Mouse (Mus musculus) thymus, postnatal 10 days (tissue): ENCODE results near the gene Arhgef25.

ENCODE experiments used
- DNase-seq, 2 experiments: peaks; one replicate each; pipeline ENCODE4 v3.0.0; 2021; ENCODE audit warnings: low spot score in 2 of 2

Arhgef25 gene

DNA sequence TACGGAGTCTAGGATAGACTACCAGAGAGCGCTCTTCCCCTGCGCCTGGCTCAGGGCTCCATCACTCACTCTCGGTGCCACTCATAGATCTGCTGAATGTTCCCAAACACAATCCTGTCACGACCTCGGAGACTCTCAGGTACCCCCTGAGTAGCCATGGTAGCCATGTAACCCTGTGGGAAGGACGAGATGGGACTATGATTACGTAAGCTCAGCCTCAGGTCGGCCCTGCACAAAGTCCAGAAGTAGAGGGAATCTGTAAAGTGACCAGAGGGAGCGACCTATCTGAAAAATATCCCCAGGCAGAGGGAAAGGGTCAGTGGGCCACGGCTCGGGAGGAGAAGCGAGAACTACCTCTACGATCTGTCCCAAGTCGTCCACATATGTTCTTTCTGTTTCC lies 4.4 kb downstream of the Arhgef25 start:
- no peak for DNase-seq

DNA sequence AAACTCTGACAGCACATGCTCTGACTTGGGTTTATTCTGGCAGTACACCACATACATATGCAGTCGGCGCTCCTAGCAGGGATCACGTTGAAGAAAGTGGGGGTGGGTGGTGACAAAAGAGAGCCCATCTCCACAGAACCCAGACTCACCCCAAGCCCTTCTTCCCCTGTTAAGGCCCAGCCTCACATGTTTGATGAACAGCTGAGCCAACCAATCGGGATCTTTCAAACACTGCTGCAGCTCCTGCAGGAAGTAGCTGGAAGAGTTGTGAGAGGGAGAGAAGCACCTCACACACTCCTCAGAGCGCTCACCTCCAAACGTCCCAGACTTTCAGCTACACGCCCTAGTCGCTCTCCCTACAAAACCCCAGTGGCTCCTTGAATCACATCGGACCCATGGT lies 4.8 kb downstream of the Arhgef25 start:
- no peak for DNase-seq

DNA sequence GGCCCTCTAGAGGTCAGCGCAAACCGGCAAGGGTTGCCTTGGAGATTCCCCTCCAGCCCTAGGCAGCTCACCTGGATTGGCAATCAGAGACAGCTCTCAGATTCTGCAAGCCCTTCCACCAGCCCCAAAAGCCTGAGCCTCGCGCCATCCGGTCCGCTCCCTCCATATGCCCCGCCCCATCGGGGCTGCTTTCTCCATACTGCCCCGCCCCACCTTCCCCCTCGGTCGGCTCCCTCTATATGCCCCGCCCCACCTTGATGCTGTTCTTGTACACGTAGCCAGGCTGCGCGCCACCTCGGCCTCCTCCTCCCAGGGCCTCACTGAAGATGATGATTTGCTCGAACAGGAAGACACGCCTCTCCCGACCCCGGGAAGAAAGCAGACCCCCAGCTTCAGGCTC lies 6.1 kb downstream of the Arhgef25 start:
- no peak for DNase-seq

DNA sequence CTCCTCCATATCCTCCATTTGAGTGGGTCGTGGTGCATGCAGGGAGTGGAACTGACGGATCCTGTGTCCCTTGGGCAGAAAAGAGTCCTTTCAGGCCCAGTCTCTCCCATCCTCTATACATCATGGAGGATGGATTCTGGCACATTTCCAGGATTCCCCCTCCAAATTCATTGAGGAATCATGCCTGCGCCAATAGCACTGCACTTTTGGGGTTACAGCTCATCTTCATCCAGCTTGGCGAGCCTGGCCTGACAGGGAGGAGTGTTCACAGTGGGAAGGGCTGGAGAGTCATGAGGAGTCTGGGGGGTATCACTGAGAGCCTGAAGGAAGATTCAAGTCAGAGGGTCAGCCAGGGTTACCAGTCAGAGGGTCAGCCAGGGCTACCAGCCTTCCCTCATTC lies 7.3 kb downstream of the Arhgef25 start:
- DNase-seq = no peak

DNA sequence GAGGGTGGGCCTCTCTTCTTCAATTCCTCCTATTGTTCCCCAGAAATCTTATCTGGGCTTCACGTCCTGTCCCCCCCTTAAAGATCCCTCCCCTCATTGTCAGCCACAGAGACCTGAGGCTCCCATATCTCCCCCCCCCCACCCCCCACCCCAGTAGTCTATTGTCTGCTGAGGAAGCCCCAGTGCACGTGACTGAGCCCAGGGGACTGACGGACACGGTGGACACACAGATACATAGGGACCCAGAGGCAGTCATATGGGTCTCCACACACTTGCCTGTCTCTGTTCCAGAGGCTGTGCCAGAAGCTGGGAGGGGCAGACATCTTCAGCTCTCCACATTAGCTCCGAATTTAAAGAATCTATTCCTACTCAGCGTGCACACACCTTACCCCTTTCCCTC lies 8.3 kb downstream of the Arhgef25 start:
- no peak for DNase-seq

DNA sequence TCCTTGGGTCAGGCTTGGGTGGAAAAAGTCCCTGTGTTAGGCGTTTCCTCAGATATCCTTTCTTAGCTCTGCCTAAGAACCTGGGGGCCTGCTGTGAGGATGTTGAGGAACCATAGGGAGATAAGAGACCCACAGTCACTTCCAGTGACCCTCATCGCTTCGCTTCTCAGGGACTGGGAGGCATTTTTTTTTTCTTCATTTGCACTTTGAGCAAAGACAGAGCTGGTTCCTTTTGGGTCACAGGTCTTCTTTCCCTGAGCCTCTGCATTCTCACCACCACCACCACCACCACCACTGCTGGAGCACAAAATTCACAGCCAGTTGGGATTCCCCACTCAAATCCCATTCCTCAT lies 9.2 kb downstream of the Arhgef25 start:
- DNase-seq = no peak

DNA sequence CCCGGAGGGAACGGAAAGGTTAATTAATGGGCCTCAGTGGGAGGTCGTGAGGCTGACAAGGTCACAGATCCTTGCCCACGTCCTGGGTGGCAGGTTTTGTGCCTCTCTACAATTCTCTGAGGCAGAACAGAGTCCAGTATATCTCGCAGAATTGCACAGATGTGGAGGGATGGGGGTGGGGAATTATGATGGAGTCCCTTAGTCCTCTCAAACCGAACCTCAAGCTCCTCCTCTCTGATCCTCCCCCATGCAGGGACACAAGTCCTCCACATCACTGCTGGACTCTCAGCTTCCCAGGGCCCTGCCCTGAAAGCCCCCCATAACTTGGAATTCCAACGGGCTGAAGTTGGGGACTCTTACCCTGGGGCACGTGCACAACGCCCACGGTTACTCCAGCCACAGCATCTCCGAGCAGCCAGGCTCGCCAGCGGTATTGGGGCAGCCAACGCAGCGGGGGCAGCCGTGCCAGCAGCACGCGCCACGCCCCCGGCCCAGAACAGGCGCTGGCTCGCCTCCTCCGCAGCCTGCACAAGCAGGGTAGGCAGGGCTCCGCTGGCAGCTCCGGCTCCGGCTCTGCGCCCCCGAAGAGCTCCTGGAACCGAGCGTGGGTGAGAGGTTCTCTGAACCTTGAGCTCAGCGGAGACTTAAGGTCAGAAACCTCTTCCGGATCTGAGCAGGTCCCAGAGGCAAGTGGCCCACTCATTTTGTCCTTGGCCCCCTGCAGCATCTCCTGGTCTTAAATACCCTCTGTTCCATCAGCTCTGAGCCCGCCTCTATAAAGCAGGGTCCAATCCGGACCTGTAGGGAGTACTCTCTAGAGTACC lies 9.8 kb downstream of the Arhgef25 start, which contains the start of gene Slc26a10:
Gene Slc26a10, minus strand, starts transcription at position 775 of the 824 bp plus-strand sequence.
- no peak for DNase-seq

DNA sequence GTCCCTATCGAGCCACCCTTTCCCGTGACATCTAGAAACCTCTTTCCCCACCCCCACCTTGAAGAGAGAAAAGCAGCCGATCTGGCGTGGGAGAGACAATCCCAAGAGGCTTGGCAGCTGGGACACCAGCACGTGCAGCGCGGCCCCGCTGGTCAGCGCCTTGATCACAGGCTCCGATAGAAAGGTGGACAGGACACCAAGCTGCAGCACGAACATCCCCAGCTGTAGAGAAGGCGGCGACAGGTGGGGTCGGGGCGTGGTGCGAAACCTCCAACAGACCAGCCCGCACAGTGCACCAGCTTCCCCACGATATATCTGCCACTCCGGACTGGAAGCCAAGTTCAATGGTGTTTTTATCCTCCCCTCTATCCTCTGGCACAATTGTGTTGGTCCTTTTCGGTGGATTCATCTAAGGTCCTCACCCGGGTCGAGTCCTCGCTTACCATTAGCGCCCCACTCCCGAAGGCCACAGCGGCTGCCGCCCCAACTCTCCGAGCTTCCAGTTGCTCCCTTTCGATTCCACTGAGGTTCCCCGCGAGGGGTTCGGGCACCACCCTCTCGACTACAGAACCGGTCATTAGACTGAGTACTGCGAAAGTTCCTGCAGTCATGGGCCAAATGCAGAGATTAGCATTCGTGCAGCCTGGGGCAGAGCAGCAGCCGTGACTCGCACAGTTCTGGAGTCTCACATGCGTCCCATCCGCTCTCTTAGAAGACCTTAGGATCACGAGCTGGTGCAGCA lies 11.4 kb downstream of the Arhgef25 start:
- no peak for DNase-seq

DNA sequence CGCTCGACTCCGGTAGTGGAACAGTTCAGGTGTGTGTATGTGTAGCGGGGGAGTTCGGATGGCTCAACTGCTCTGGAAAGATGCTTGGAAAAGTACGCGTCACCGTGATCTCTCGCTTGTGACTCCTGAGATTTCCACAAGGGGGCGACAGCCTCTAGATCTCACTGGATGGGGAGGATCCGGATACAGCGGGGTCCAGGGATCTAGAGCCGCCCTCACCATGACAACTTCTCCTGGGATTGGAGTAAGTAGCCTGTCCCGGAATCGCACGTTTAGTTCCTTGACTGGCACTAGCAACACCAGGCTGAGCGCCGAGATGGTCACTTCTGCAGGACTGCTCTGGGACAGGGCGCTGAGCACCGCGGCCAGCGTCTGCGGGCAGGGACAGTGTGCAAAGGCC lies 12.2 kb downstream of the Arhgef25 start:
- peak in 1 of 2 experiments; percentile 62 for DNase-seq

DNA sequence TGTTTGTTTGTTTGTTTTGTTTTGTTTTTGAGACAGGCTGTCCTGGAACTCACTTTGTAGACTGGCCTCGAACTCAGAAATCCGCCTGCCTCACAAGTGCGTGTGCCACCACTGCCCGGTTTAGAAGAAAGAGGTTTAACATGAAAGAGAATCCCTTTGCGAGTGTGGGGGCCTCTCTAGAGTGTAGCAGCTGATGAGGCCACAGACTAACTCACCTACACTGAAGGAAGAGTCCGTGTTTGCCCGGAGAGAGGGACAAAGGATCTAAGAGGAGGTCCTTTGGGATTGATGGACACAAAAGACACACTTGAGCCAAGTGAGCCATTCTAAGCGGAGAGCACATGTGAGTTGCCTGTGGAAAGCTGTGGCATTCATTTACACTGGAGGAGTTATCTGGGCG lies 12.6 kb downstream of the Arhgef25 start:
- DNase-seq = no peak

DNA sequence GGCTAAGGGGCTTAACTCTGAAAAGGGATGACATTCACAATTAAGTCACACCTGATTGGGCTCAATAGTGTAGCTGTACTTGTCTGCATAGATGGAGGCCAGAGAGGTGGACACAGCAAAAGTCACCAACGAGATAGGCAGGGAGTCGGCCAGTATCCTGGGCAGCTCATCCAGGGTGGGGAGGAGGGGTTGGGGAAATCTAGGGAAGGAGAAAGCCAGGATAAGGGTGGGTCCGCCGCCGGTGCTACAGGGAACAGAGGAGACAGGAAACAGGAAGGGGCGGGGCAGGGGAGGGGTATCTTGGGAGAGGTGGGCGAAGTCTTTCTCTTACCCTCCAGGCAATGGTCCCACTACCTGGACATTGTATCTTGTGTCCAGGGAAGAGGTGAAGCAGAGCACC lies 13.1 kb downstream of the Arhgef25 start:
- no peak for DNase-seq

DNA sequence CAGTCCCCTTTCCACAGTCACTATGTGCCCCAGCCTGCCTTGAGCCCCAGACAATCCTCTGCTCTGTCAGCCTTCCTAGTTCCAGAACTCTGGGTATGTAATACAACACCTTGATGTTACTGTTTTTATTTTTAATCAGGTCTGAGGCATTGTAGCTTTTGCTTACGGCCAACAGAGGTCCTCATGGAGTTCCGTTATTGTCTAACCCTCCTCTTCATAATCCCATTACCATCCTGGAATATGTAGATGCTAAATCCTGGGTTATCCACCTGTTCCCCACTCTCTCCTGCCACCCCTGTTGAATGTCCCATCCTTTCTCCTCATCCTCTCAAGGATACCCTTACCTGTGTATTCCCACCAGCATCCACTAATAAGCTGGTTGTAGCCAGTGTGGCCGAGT lies 13.7 kb downstream of the Arhgef25 start:
- no peak for DNase-seq

DNA sequence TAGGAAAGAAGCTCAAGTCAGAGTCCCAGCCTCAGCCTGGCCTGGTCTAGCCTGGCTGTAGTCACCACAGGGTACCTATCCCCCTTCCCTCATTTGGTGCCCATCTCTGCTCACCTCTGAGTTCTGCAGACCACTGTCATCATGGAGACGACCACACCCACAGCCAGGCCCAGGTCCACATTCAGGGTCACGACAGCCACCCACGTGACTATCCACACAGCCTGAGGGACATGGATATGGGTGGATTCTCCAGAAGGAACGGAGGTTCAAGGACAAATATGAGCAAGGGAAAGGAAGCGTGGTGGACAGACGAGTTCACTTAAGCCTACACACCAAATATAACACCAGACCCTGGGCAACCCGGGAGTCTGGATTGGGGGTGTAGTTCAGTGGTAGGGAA lies 15.7 kb downstream of the Arhgef25 start:
- no peak for DNase-seq

DNA sequence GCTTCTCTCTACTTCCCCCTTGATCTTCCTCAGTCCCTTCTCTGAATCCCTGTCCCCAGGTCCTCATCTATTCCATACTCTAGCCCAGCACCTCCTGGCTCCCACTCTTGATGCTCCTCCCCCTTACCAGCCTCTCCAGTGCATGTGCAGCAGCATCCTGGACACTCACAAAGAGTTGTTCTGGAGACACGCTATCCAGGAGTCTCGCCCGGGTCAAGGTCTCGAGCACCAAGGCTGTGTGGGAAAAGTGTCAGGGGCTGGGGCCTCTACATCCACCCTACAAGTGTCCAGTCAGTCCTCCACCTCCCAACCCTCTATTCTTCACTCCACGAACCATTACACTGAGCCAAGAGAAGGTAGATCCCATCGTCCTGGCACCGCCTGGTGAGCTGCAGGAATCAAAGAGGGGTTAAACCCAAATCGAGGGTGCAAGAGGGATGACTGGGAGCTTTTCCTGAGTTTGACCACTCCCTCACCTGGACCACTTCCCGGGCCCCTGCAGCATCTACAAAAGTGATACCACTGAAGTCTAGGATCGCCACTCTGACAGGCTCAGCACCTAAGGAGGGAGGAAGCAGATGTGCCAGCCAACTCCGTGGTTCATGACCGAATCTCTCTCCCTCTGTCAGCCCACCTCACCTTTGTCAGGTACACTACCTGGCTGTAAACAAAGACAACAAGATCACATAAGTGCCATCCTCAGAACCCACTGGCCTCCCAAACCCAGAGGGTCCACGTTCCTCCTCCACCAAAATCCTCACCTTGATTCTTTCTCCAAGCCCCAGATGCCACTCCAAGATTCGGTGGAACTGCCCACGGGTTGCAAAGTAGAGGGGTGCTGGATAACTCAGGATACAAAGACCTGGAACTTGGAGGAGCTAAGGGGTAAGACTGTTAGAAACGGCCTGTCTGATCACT lies 16.5 kb downstream of the Arhgef25 start:
- DNase-seq = no peak

DNA sequence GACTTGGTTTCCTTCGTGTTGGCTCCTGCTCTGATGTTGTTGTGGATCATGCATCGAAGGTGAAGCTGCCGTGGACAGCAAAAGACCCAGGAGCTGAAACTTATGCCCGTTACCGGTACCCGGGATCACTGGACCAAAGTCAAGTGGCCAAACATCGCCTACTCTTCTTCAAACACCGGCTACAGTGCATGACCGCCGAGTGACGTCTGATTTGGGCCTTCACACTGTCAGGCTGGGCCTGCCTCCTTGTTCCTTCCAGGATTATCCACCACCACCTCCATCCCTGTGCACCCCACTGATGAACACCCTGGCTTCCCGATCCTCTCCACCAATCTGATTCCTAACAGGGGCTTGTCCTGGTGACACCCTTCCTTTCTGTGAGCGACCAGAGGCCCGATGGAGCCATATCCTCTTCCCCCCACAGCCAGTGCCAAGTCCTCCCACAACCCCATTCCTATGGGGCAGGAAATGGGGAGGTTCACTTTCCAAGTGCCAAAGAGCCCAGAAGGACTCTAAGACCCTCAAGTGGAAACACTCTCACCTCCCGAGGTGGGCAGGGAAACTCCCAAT lies 18.2 kb downstream of the Arhgef25 start:
- DNase-seq = no peak

DNA sequence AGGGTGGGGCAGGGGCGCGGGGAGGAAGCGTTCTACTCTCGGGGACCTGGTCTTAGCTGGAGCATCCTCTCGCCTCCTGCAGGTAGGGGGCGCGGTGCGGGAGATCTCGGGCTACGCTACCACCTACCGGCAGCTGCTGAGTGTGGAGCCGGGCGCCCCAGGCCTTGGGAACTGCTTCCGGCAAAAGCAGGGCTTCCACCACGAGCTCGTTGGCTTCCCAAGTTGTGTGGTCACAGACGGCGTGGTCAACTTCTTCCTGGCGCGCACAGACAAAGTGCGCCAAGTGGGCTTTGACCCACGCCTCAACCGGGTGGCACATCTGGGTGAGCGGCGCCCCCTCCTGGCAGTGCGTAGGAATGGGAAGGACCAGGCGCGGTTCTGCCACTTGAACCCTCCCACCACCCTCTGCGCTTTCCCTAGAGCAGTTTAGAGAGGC lies 19.0 kb downstream of the Arhgef25 start:
- DNase-seq = peak; percentile 78 to 89

DNA sequence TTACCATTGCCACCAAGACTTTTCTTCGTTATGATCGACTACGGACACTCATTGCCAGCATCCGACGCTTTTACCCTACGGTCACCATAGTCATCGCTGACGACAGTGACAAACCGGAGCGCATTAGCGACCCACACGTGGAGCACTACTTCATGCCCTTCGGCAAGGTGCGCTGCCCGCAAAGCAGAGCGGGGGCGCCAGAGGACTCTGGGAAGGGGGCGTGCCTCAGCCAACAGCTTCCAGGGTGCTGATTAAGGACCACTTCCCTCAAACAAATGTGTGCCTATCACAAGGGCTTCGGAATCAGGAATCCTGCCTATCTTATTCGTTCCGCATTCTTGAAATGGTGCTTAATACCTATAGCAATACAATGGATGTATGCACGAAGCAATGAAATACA lies 19.9 kb downstream of the Arhgef25 start:
- no peak for DNase-seq

DNA sequence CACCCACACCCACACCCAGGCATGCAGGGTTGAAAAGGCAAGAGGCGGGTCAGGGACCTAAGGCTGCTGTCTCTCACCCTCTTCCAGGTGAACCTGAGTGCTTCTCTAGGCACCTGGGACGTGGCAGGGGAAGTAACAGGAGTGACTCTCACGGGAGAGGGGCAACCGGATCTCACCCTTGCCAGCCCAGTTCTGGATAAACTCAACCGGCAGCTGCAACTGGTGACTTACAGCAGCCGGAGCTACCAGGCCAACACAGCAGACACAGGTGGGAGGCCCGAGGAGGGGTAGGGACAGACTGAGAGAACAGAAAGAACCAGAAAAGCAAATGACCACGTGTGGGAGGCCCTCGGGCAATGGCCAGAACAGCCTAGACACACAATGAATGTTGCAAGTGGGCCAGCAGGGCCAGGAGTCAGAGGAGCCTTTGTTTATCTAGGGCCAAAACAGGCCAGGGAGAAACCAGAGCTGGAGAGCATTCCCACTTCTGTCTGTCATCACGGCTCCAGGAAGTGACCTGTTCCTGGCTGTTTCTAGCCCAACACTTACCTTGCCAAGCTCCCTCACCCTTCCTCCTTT lies 22.2 kb downstream of the Arhgef25 start:
- DNase-seq = no peak

DNA sequence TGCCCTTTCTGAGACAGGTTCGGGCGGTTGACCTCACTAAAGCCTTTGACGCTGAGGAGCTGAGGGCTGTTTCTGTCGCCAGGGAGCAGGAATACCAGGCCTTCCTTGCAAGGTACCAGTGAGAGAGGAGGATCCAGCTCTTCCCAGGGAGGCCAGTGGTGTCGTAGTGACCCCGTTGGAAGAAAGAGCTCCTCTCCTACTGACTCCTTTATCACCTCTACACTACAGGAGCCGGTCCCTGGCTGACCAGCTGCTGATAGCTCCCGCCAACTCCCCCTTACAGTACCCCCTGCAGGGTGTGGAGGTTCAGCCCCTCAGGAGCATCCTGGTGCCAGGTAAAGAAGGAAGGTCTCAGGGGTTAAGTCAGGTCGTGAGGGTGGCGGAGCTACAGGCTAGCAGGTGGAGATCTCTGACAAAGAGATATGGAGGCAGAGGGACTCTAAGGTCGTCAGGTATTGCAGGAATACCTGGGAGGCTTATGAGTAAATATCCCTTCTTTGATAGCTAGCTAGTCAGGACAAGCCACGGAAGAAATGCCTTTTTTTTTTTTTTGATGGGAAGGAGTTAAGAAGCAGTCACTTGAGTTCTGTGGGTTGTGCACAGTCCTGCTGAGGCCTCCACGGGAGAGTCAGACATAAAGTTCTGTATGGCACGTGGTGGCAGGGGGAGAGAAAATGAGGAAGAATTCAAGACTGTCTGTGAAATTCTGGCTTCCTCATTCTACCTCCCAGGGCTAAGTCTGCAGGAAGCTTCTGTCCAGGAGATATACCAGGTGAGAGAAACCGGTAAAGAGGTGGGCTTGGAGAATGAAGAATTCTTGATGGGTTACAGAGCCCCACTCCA lies 22.9 kb downstream of the Arhgef25 start:
- no peak for DNase-seq

DNA sequence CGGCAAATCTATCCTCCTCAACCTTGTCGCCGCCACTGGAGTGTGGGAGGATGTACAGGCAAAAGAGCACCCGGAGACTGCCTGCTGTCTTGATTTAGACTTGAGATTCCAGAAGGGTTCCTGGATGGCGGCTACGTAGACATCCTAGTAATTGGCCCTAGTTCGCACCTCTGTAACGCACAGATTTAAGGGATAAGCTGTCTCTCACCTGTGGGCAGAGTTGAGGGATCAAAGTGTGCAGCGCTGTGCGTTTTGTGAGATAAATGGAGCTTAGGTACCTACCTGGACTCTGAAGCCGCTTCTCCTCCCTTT lies 23.5 kb downstream of the Arhgef25 start:
- DNase-seq = no peak
